Mouse (Mus musculus) lung, embryonic 16.5 days (tissue): ENCODE results near the gene Trip11. TPM values are rescaled to one million over a fixed set of nuclear protein-coding genes. Genes with fewer than 3 reads are reported as not detected.

Source experiments
- ATAC-seq: fragments of 200-750 bp; cut with Nextera tagmentation; 2 replicates; pipeline ENCODE4 v1.8.0; 2017; ENCODE audit warnings: low read depth, mild to moderate bottlenecking, moderate library complexity
- H3K27ac ChIP-seq: fragments of 300-500 bp; sonication (generic); 2 replicates; pipeline ENCODE4 v1.5.1; 2014; ENCODE audit warnings: mild to moderate bottlenecking, control low read depth, low read length
- H3K27me3 ChIP-seq: fragments of 300-500 bp; sonication (generic); 2 replicates; pipeline ENCODE4 v1.6.1; 2014; ENCODE audit warnings: low read depth, low read length, mixed read lengths; ENCODE audit not compliant: control insufficient read depth, insufficient read depth
- H3K36me3 ChIP-seq: fragments of 300-500 bp; sonication (generic); 2 replicates; pipeline ENCODE4 v1.6.1; 2014; ENCODE audit warnings: low read length; ENCODE audit not compliant: control insufficient read depth, insufficient read depth
- H3K4me1 ChIP-seq: fragments of 300-500 bp; sonication (generic); replicated peaks from 2 replicates; pipeline ENCODE4 v1.6.1; 2014; ENCODE audit warnings: low read length, mixed read lengths; ENCODE audit not compliant: control insufficient read depth, insufficient read depth
- H3K4me2 ChIP-seq: fragments of 300-500 bp; sonication (generic); 2 replicates; pipeline ENCODE4 v1.6.1; 2014; ENCODE audit warnings: low read depth, low read length, control low read depth
- H3K4me3 ChIP-seq: fragments of 300-500 bp; sonication (generic); 2 replicates; pipeline ENCODE4 v1.5.1; 2014; ENCODE audit warnings: mild to moderate bottlenecking, low read length, control low read depth
- H3K9ac ChIP-seq: fragments of 300-500 bp; sonication (generic); 2 replicates; pipeline ENCODE4 v1.6.1; 2014; ENCODE audit warnings: low read length, control low read depth
- H3K9me3 ChIP-seq: fragments of 300-500 bp; sonication (generic); 2 replicates; pipeline ENCODE4 v1.6.1; 2016; ENCODE audit warnings: low read length; ENCODE audit not compliant: control insufficient read depth
- WGBS: fragments of 180-500 bp; shearing (Covaris S2); extraction: QIAGEN DNeasy Blood & Tissue Kit; methylation state at CpG from one replicate; pipeline ENCODE4 v1.1.7; 2014; 5-methylcytosine and 5-hydroxymethylcytosine counted together
- polyA plus RNA-seq: library from polyadenylated mRNA; unstranded; fragments of >200 nt; fragmentation: Nextera tagmentation; extraction: Ambion mirVana; gene quantifications from 2 replicates; pipeline ENCODE4 v1.2.1, GENCODE M21; 2015

Gene Trip11
- polyA plus RNA-seq, 1 experiment from 2014 or later: 23.4 TPM

DNA sequence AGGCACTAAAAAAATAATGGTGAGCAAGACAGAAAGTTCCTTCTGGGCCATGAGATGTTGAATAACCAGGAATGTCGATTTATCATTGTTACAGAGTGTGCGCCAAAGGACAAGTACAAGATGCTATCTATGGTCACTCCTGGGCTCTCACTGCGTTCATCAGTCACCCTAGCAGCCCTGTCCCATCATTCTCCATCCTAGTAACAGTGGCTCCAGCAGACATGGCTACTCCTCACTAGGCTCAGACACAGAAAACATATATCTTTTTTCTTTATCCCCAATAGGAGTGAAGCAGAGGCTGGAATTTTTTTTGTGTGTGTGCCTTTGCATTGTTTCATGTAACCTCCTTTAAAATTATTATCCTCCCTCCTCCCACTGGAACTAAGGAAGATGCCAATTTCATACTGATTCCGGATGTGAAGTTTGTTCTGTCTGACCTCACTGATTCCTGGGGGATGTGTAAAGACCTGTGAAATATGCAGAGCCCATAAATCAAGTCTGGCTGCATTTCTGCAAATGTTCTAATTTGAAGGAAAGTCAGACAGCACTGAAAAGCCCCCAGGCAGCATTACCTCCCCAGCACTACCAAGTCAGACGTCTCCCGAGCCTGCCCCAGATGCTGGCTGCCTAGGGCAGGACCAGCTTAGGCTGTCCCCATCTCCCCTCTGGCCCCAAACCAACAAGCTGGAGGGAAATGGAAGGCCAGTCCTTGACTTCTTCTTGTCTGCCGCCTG, 114.7 kb downstream of the Trip11 start:
- peak; percentile 45; the same call in 1 of the 2 replicates for ATAC-seq

DNA sequence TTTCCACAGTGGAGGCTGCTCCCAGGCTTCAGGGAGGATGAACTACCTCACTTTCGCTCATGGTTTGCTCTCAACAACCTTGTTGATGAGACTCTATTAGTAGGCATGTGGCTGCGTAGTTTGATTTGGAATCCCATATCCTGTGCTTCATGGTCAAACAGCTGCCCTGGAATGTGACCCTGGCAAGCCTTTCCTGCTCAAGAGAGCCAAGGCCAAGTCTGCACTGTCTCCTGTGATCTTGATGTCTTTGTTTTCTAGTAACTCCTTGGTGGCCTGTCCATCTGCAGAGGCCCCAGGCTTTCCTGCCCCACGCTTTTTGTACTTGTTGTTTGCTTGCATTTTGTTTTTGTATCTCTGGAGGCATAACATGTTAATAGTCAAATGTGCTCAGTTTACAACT, 118.6 kb downstream of the Trip11 start:
- WGBS: 69% methylated on average over 3 of the region's 3 CpGs
- Histone ChIP-seq H3K27me3 (no peaks in the 10 kb centered on the region), H3K36me3 (no peaks in the 10 kb centered on the region), H3K27ac (no peak overlapping the region), H3K4me3 (no peak overlapping the region), H3K4me1 (no peaks in the 10 kb centered on the region), H3K9me3 (no peaks in the 10 kb centered on the region), H3K9ac (no peak overlapping the region), H3K4me2 (no peak overlapping the region)
- 0 out of 2 replicates have a peak, but pooled peaks have one; percentile 24 for ATAC-seq

More for the DNA sequence above, 114.7 kb downstream of the Trip11 start:
- Histone ChIP-seq H3K4me2 (no peak overlapping the region), H3K4me1 (no peaks in the 10 kb centered on the region), H3K9me3 (no peaks in the 10 kb centered on the region), H3K4me3 (no peak overlapping the region), H3K27me3 (no peaks in the 10 kb centered on the region), H3K36me3 (no peaks in the 10 kb centered on the region), H3K27ac (no peak overlapping the region), H3K9ac (no peak overlapping the region)
- 48% methylated on average over 7 of the region's 7 CpGs for WGBS

DNA sequence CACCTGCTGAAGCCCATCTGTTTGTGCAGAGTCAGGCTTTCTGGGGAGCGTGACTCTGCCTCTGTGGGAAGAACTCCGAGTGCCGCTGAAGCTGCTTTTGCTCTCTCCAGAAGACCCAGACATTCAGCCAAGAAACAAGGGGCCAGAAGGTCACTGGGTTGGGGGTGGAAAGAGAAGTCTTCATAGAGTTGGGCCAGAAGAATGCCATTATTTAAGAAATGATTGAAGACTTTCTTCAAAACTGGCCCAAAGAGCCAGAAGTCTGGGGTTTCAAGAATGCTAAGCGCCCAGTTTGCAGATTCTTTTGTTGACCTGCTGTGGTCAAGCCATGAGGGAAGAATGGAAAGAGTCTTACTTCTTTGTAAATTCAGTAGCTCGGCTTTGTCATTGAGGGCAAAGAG, 119.8 kb downstream of the Trip11 start:
- ATAC-seq: 0 out of 2 replicates have a peak, but pooled peaks have one; percentile 26
- Histone ChIP-seq H3K4me3 (no peak overlapping the region), H3K36me3 (no peaks in the 10 kb centered on the region), H3K27me3 (no peaks in the 10 kb centered on the region), H3K27ac (no peak overlapping the region), H3K9me3 (no peaks in the 10 kb centered on the region), H3K4me1 (no peaks in the 10 kb centered on the region), H3K9ac (no peak overlapping the region), H3K4me2 (no peak overlapping the region)
- WGBS: 56% methylated on average over 5 of the region's 5 CpGs

GRCm38 (mm10) chr12:101792684-101793083, 120.4 kb downstream of the Trip11 start:
- H3K9ac ChIP-seq: no peak overlapping the region
- H3K4me3 ChIP-seq: no peak overlapping the region
- no peaks in the 10 kb centered on the region for H3K4me1 ChIP-seq
- no peak overlapping the region for H3K27ac ChIP-seq
- ATAC-seq: no peak
- WGBS: 87% methylated on average over 4 of the region's 4 CpGs
- H3K9me3 ChIP-seq: no peaks in the 10 kb centered on the region
- H3K4me2 ChIP-seq: no peak overlapping the region
- no peaks in the 10 kb centered on the region for H3K27me3 ChIP-seq
- no peaks in the 10 kb centered on the region for H3K36me3 ChIP-seq

DNA sequence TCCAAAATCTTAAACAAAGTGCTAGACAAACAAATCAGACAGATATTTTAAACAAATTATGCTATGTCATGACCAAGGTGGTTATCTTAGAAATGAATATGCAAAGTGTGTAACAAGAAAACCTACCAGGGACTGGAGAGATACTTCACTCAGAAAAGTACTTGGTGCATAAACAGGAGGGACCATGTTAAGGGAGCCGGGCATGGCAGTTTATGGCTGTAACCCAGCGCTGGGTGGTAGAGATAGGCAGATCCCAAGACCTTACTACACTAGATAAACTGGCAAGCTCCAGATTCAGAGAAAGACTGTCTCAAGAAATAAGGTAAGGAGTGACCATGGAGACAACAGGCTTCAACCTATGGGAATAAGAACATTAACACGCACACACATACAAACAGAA, 123.3 kb downstream of the Trip11 start:
- no peaks in the 10 kb centered on the region for H3K27me3 ChIP-seq
- no peak overlapping the region for H3K9ac ChIP-seq
- H3K9me3 ChIP-seq: no peaks in the 10 kb centered on the region
- 86% methylated on average over 3 of the region's 3 CpGs for WGBS
- ATAC-seq: no peak
- no peak overlapping the region for H3K4me2 ChIP-seq
- H3K27ac ChIP-seq: no peak overlapping the region
- no peak overlapping the region for H3K4me3 ChIP-seq
- H3K4me1 ChIP-seq: no peaks in the 10 kb centered on the region
- no peaks in the 10 kb centered on the region; the same call in 1 of the 2 replicates for H3K36me3 ChIP-seq

DNA sequence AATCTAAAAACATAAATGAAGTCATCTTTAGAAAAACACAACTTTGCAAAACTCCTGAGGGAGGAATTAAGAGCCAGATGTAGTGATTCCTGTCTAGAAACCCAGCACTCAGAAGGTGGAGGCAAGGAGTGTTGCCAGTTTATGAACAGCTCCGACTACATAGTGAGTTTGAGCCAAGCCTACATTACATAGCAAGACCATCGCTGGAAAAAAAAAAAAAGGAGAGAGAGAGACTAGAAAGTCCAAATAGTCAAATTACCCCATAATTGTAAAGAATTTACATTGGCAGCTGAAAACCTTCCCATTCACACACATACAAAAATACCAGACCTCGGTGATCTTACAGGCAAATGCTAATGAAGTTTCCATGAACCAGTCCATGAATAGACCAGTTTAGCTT, 123.8 kb downstream of the Trip11 start:
- H3K4me2 ChIP-seq: no peak overlapping the region
- no peaks in the 10 kb centered on the region for H3K27me3 ChIP-seq
- H3K27ac ChIP-seq: no peak overlapping the region
- H3K4me1 ChIP-seq: no peaks in the 10 kb centered on the region
- no peaks in the 10 kb centered on the region for H3K9me3 ChIP-seq
- H3K4me3 ChIP-seq: no peak overlapping the region
- no peak overlapping the region for H3K9ac ChIP-seq
- H3K36me3 ChIP-seq: no peaks in the 10 kb centered on the region; the same call in 1 of the 2 replicates
- ATAC-seq: no peak
- 64% methylated on average over 3 of the region's 3 CpGs for WGBS

Other genes with a start within 250 kb of the Trip11 start
- 9.7 and 11.2 TPM in 2 replicates for gene Tc2n, start 194.7 kb downstream of the Trip11 start, polyA plus RNA-seq
- gene Fbln5, start 94.2 kb downstream of the Trip11 start, polyA plus RNA-seq: 180 and 194 TPM in 2 replicates
- gene Atxn3, start 45.0 kb upstream of the Trip11 start, polyA plus RNA-seq: 15.7 and 16.8 TPM in 2 replicates
- gene Cpsf2, start 62.7 kb upstream of the Trip11 start, polyA plus RNA-seq: 24.8 and 27.2 TPM in 2 replicates
- gene Slc24a4, start 215.5 kb upstream of the Trip11 start, polyA plus RNA-seq: 3.1 and 4.3 TPM in 2 replicates